Mouse (Mus musculus) fibroblast of lung, adult 2 months (primary cell): ENCODE measurements around the gene Hnrnpul1.

ENCODE experiments used
- DNase-seq: peaks from one replicate; pipeline ENCODE4 v3.0.0-alpha.2; 2011; ENCODE audit warnings: low read depth

The Hnrnpul1 gene

GRCm38 (mm10) chr7:25719761-25720610, 34.6 kb downstream of the Hnrnpul1 start:
- no peak for DNase-seq

- peak; percentile 87 for DNase-seq
These were observed 35.7 kb downstream of the Hnrnpul1 start, which contains the start of gene Ccdc97 for GRCm38 (mm10) chr7:25718788-25719417. Gene Ccdc97 (minus strand): TSS chr7:25719088.

GRCm38 (mm10) chr7:25717478-25717877, 37.1 kb downstream of the Hnrnpul1 start:
- no peak for DNase-seq

GRCm38 (mm10) chr7:25715731-25716271, 38.8 kb downstream of the Hnrnpul1 start:
- no peak for DNase-seq

GRCm38 (mm10) chr7:25714581-25714980, 40.0 kb downstream of the Hnrnpul1 start:
- DNase-seq: no peak

GRCm38 (mm10) chr7:25712801-25713200, 41.8 kb downstream of the Hnrnpul1 start:
- DNase-seq: no peak

DNA sequence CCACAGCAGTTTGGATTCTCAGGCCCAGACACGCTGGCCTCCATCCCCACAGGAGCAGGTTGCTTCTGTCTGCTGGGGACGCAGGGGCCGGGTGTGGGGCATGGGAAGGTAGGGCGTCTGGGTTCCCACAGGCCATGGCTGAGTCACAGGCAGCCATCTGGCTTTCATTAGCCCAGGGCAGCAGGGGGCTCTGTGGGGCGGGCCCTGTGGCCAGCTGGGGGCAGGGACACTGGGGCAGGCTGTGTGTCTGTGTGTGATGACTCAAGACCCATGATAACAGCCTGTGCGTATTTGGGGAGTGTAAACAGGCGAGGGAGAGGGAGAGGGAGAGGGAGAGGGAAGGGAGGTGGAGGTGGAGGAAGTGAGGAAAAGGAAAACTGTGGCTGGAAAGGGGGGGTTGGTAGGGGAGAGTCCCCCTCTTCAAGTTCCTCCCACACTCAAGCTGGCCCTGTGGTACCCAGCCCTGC, 42.8 kb downstream of the Hnrnpul1 start:
- DNase-seq: peak; percentile 99

GRCm38 (mm10) chr7:25711165-25711564, 43.4 kb downstream of the Hnrnpul1 start:
- no peak for DNase-seq

GRCm38 (mm10) chr7:25710519-25711130, 43.9 kb downstream of the Hnrnpul1 start:
- DNase-seq: no peak

- DNase-seq: no peak
These were observed 44.6 kb downstream of the Hnrnpul1 start for GRCm38 (mm10) chr7:25709961-25710360.

DNA sequence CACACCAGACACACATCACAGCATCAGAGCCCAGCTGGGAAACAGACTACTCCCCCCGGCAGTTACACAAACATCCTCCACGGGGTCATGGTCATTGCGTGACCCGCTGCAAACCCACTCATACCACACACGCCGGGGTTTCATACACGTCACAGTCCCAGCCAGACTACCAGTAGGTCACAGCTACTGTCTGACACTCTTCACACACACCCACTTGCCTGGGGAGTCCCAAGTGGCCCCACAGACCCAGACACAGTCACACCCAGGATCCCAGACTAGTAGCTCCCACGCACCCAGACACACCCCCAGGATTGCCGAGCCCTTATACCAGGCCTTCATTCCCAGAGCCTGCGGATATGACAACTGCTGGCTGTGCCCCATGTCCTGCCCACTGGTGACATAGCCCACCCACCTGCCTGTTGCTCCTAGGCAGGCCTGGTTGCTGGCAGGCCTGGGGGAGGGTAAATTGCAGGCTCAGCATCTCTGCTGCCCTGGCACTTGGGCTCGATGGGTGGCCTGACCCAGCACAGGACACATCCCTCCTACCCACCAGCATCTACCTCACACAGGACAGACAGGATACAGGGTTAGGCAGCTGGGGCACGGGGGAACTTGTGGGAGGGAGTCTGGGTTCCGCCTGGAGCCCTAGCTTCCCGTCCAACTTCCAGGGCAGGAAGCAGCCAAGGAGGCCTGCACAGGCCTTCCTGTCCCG, 46.8 kb downstream of the Hnrnpul1 start:
- DNase-seq: peak; percentile 71

DNA sequence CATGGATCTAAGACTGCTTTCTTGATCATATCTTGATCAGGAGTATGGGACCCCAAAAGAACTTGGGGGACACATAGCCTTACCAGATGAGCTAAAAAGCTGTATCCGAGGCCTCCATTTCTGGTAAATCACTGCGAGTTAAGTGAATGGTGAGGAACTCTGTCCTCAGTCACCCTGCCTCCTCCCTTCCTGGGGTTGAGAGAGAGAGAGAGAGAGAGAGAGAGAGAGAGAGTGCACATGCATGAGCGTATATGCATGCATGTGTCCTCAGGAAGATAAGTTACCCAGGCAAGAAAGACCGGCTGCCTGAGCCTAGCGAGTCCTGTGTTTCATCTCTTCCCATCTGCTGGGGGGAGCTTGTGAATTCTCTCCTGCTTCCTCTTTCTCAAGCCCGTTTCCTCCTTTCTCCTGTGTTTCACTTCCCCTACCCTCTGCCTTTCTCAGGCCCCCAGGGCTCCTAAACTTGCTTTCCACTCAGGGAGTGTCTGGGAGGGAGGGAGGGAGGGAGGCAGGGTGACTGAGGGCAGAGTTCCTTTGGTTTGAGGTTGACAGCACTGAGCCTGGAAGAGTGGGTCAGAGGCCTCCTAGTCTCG, 47.9 kb downstream of the Hnrnpul1 start:
- DNase-seq: no peak

DNA sequence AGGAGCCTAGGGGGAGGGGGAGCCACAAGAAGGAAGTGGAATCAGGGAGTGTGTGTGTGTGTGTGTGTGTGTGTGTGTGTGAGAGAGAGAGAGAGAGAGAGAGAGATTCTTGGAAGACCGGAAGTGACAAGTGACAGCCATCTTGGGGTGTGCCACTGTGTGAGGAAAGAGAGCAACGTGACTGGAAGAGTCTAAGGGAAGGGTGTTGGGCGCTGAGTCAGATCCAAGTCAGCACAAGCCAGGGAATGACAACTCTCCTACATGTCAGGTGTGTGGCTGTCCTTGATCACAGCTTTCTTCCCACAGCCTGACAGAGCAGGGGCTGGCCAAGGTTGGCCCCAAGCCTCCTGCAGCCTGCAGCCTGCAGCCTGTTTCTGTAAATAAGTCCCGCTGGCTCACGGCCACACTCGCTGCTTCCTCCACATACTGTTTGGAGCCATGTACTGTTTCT, 48.7 kb downstream of the Hnrnpul1 start:
- DNase-seq: no peak

- no peak for DNase-seq
These were observed 49.7 kb downstream of the Hnrnpul1 start for GRCm38 (mm10) chr7:25704716-25705364.

DNA sequence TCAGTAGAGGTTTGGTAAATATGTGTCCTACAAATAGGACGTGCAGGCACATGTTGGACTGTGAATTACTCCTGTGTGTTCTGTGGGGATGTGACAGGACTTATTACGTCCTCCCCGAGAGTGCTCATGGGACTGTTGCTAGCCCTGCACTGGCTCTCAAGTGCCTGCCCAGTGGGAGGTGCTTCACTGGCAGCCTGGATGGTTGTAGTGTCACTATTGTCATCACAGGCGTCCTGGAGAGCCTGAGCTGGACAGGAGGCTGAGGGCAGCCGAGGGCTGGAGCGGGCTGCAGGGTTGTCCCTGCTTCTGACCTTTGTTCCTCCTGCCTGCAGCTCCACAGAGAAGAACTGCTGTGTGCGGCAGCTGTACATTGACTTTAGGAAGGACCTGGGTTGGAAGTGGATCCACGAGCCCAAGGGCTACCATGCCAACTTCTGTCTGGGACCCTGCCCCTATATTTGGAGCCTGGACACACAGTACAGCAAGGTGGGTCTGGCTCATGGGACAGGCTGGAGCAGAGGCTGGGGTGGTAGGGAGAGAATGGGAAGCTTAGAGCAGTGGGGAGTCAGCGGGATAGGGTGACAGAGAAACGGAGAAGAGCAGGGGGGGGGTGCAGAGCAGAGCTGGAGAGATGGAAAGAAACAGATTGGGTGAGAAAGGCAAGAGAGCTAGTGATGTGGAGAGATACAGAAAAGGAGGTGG, 50.6 kb downstream of the Hnrnpul1 start:
- no peak for DNase-seq

DNA sequence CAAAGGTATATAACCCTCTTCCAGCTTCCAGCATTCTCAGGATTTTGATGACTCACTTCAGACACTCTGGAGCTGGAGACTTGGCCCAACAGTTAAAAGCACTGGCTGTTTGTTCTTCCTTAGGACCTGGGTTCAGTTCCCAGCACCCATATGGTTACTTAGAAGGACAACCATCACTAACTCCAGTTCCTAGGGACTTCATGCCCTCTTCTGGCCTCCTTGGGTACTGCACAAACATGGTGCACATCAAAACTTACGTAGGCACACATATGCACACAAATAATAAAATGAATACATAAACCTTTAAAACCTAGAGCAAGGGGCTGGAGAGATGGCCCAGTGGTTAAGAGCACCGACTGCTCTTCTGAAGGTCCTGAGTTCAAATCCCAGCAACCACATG, 52.2 kb downstream of the Hnrnpul1 start:
- DNase-seq: no peak

- no peak for DNase-seq
These were observed 53.8 kb downstream of the Hnrnpul1 start for GRCm38 (mm10) chr7:25700732-25701131.

DNA sequence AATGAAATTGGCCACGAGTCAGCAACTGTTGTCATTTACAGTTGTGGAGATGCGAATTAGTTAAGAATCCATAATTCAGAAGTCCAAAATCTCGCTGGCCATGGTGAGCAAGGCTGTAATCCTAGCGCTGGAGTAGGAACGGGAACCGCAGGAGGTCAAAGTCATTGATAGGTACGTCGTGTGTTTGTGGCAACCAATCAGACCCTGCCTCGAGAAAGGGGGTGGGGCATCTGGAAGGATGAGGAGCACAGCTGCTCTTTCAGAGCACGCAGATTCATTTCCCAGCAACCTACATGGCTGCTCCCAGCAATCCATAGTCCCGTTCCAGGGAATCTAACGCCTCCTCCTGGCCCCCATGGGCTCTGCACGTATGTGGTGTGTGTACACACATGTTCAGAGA, 54.7 kb downstream of the Hnrnpul1 start:
- no peak for DNase-seq

GRCm38 (mm10) chr7:25694104-25694503, 60.5 kb downstream of the Hnrnpul1 start:
- no peak for DNase-seq

DNA sequence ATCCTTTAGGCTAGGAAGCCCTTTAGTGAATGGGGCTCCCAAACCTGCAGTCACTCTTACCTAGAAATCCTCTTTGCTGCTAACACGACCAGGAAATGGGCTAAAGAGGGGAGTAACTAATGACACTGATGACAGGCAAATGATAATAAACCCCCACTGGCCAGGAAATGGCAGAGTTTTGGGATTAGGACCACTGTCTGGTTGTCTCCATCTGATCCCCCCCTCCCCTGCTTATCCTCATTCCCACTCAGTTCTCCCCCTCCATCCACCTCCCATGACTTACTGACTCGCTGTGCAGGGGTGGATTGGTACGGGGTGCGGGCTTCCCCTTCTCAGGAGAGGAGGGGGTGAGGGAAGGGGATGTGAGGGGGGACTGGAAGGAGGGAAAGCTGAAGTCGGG, 64.5 kb downstream of the Hnrnpul1 start:
- DNase-seq: no peak
